In the genomic region with DNA sequence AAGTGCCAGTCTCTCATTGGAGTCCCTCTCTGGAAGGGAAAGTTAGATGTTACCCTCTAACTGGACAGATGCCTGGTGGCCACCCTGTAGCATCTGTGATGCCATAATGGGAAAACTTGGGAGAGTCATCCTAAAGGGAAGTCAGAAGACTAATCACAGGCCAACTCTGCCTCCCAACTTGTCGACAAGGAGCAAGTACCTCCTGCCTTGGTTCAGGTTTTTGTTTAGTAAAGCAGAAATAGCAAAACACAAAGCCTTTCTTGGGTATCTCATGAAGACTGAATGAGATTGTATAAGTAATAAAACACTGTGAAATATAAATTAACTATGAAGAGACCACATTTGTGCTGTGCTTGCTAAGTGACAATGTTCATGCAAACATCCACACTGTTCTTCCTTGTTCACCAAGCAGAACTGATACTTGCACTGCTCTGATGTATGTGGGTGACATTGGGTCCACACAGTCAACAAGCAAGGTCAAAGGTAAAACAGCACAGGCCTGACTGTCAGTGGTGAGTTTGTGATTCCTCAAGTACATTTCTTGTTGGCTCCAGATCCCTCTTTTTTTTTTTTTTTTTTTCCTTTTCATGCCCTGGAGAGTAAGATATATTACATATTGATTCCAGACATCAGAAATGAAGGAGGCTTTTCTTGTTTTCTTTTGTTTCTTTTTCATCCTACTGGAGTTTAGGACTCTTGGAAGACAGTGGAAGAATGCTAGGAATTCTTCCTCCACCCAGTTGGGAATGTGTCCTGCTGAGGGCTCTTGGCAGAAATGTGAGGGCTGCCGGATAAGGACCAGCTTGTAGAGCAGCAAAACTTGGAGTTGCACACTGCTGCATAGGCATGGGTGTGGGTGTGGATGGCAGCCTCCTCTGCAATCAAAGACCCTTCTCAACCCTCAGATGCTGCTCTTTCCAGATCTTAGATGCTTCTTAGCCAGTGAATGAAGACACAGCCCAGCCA, we compare ENCODE assay signal across 8 mouse cellular contexts. TPM values are rescaled to one million over a fixed set of nuclear protein-coding genes. Genes with fewer than 3 reads are reported as not detected.
A peak's percentile ranks its signal among the peaks of the same experiment; 100 is the strongest.
DNase-seq lines count a peak whose midpoint lies in the region; ATAC-seq and TF ChIP-seq lines count a peak whose summit lies in the region.

Ehbp1 (minus strand) TSS at position 51 of the 966 bp plus-strand sequence.

- TF ChIP-seq POLR2A in brain, embryonic 14.5 days (IDR thresholded peaks at IDR 0.05; ENCODE audit: borderline replicate concordance, extremely low read depth, insufficient read depth, insufficient read length, poor library complexity, severe bottlenecking), result no peak

- no peaks in the 10 kb centered on the region for H3K4me1 ChIP-seq in kidney, embryonic 15.5 days
- H3K4me1 ChIP-seq in kidney, embryonic 14.5 days (ENCODE audit: control insufficient read depth, insufficient read depth, low read length), result no peaks in the 10 kb centered on the region
- H3K4me1 ChIP-seq in heart, embryonic 11.5 days (ENCODE audit: control insufficient read depth, insufficient read depth, low read length), result 0 out of 2 replicates have a peak, but pooled peaks cover 8% of the 10 kb centered on the region
- peaks cover 18% of the 10 kb centered on the region for H3K4me1 ChIP-seq in limb, embryonic 13.5 days

- DNase-seq in brain, embryonic 14.5 days (ENCODE audit: low read depth), result no peak
- DNase-seq in testis, postnatal 10 days (ENCODE audit: low spot score), result no peak
- DNase-seq in right cerebral cortex, postnatal 4 days, result no peak
- no peak for DNase-seq in ovary, postnatal 10 days (ENCODE audit: low spot score)

- 71% methylated on average over 2 of the region's 2 CpGs for WGBS in kidney, embryonic 15.5 days
- 70% methylated on average over 2 of the region's 2 CpGs for WGBS in kidney, embryonic 14.5 days
- 46% methylated on average over 2 of the region's 2 CpGs for WGBS in heart, embryonic 11.5 days (ENCODE audit: insufficient replicate concordance)
- 67% methylated on average over 2 of the region's 2 CpGs for WGBS in limb, embryonic 13.5 days

- H3K4me3 ChIP-seq in kidney, embryonic 15.5 days (replicated peaks), result no peak within 1 kb of the TSS
- H3K4me3 ChIP-seq in kidney, embryonic 14.5 days (ENCODE audit: low read length), result no peak within 1 kb of the TSS
- no peak within 1 kb of the TSS for H3K4me3 ChIP-seq in heart, embryonic 11.5 days (ENCODE audit: low read depth, low read length)
- no peak within 1 kb of the TSS for H3K4me3 ChIP-seq in limb, embryonic 13.5 days

- no peaks in the 10 kb centered on the region for H3K36me3 ChIP-seq in kidney, embryonic 15.5 days
- no peaks in the 10 kb centered on the region for H3K36me3 ChIP-seq in kidney, embryonic 14.5 days (ENCODE audit: control insufficient read depth, insufficient read depth, low read length)
- H3K36me3 ChIP-seq in heart, embryonic 11.5 days (ENCODE audit: control insufficient read depth, insufficient read depth, low read length), result no peaks in the 10 kb centered on the region
- H3K36me3 ChIP-seq in limb, embryonic 13.5 days, result no peaks in the 10 kb centered on the region

- TF ChIP-seq CTCF in brain, embryonic 14.5 days (IDR thresholded peaks at IDR 0.05; ENCODE audit: borderline replicate concordance, extremely low read depth, insufficient read depth, insufficient read length), result no peak

- H3K4me2 ChIP-seq in kidney, embryonic 15.5 days, result no peak within 1 kb of the TSS
- H3K4me2 ChIP-seq in kidney, embryonic 14.5 days (replicated peaks; ENCODE audit: low read depth, low read length), result no peak within 1 kb of the TSS
- H3K4me2 ChIP-seq in heart, embryonic 11.5 days, result no peak within 1 kb of the TSS
- H3K4me2 ChIP-seq in limb, embryonic 13.5 days (replicated peaks), result no peak within 1 kb of the TSS

- H3K27me3 ChIP-seq in kidney, embryonic 15.5 days, result no peaks in the 10 kb centered on the region
- H3K27me3 ChIP-seq in kidney, embryonic 14.5 days (ENCODE audit: control insufficient read depth, insufficient read depth, low read length), result no peaks in the 10 kb centered on the region
- H3K27me3 ChIP-seq in heart, embryonic 11.5 days (ENCODE audit: control insufficient read depth, insufficient read depth, low read length), result no peaks in the 10 kb centered on the region
- H3K27me3 ChIP-seq in limb, embryonic 13.5 days, result no peaks in the 10 kb centered on the region

- no peak within 1 kb of the TSS for H3K9ac ChIP-seq in kidney, embryonic 15.5 days
- H3K9ac ChIP-seq in kidney, embryonic 14.5 days (ENCODE audit: low read depth, low read length), result no peak within 1 kb of the TSS
- no peak within 1 kb of the TSS for H3K9ac ChIP-seq in heart, embryonic 11.5 days (ENCODE audit: low read depth, low read length)
- H3K9ac ChIP-seq in limb, embryonic 13.5 days, result no peak within 1 kb of the TSS

- 0 out of 2 replicates have a peak within 1 kb of the TSS, but pooled peaks have one; percentile 27 for H3K27ac ChIP-seq in kidney, embryonic 15.5 days
- H3K27ac ChIP-seq in kidney, embryonic 14.5 days (ENCODE audit: low read depth, low read length), result no peak within 1 kb of the TSS
- H3K27ac ChIP-seq in heart, embryonic 11.5 days (ENCODE audit: low read depth, low read length), result no peak within 1 kb of the TSS
- H3K27ac ChIP-seq in limb, embryonic 13.5 days, result no peak within 1 kb of the TSS

- no peaks in the 10 kb centered on the region for H3K9me3 ChIP-seq in kidney, embryonic 15.5 days (replicated peaks)
- H3K9me3 ChIP-seq in kidney, embryonic 14.5 days (ENCODE audit: control insufficient read depth, low read length), result no peaks in the 10 kb centered on the region
- no peaks in the 10 kb centered on the region for H3K9me3 ChIP-seq in heart, embryonic 11.5 days (replicated peaks; ENCODE audit: control insufficient read depth, low read length)
- no peaks in the 10 kb centered on the region for H3K9me3 ChIP-seq in limb, embryonic 13.5 days

- no peak for ATAC-seq in kidney, embryonic 15.5 days (replicated peaks; ENCODE audit: low FRiP score)
- ATAC-seq in kidney, embryonic 14.5 days (ENCODE audit: low FRiP score, low TSS enrichment), result no peak
- ATAC-seq in heart, embryonic 11.5 days (replicated peaks; ENCODE audit: insufficient number of reproducible peaks, low FRiP score, low TSS enrichment), result no peak
- no peak for ATAC-seq in limb, embryonic 13.5 days (ENCODE audit: low FRiP score, low read depth)

RNA-seq across cellular contexts. Expression of gene Ehbp1, which starts in this region (rescaled TPM):
- polyA plus RNA-seq in kidney, embryonic 15.5 days (2015; fragmentation: Nextera tagmentation; extraction: Ambion mirVana), result 8.6 and 10.6 TPM in 2 replicates
- 8.3 and 9.8 TPM in 2 replicates for polyA plus RNA-seq in kidney, embryonic 14.5 days (2014; fragmentation: Nextera tagmentation; extraction: Ambion mirVana)
- polyA plus RNA-seq in brain, embryonic 14.5 days (2012; rRNA removed), result 29.2 and 42.8 TPM in 2 replicates
- polyA plus RNA-seq in heart, embryonic 11.5 days (2014; fragmentation: Nextera tagmentation; extraction: Ambion mirVana), result 13.5 and 18.3 TPM in 2 replicates
- 13.6 and 14.8 TPM in 2 replicates for polyA plus RNA-seq in limb, embryonic 13.5 days (2015; fragmentation: Nextera tagmentation; extraction: Ambion mirVana)
